Mouse (Mus musculus) MEL (cell line): ENCODE data around the gene Mcur1.

Source experiments
- CTCF ChIP-seq, 3 experiments: IDR thresholded peaks in 2 of 3; conservative IDR thresholded peaks in 1 of 3; 2 replicates each; pipeline ENCODE4 v1.5.1; 2011 to 2012; ENCODE audit warnings: low read length in 3 of 3, low read depth in 2 of 3, mild to moderate bottlenecking in 2 of 3, improper control_type of control experiment in 1 of 3, inconsistent platforms in 1 of 3, mixed read lengths in 1 of 3, moderate library complexity in 1 of 3; ENCODE audit not compliant: control insufficient read depth in 1 of 3, insufficient read depth in 1 of 3, poor library complexity in 1 of 3, severe bottlenecking in 1 of 3
- EP300 ChIP-seq, 2 experiments: IDR thresholded peaks; 2 replicates each; pipeline ENCODE4 v1.6.1; 2011; ENCODE audit warnings: improper control_type of control experiment in 2 of 2, low read length in 2 of 2, low read depth in 1 of 2, mild to moderate bottlenecking in 1 of 2
- MAZ ChIP-seq: IDR thresholded peaks from 2 replicates; pipeline ENCODE4 v1.6.1; 2012; ENCODE audit warnings: low read depth, mild to moderate bottlenecking, inconsistent platforms, low read length, improper control_type of control experiment
- MYB ChIP-seq: IDR thresholded peaks from 2 replicates; pipeline ENCODE4 v1.6.1; 2011; ENCODE audit warnings: mild to moderate bottlenecking, low read depth, low read length, improper control_type of control experiment
- POLR2A ChIP-seq, 2 experiments: IDR thresholded peaks; 2 replicates each; pipeline ENCODE4 v1.6.1; 2011 to 2012; ENCODE audit warnings: low read length in 2 of 2, mild to moderate bottlenecking in 2 of 2, control low read depth in 1 of 2, improper control_type of control experiment in 1 of 2, low read depth in 1 of 2, moderate library complexity in 1 of 2; ENCODE audit not compliant: control insufficient read depth in 1 of 2, insufficient read depth in 1 of 2, poor library complexity in 1 of 2
- POLR2AphosphoS5 ChIP-seq: IDR thresholded peaks from 2 replicates; pipeline ENCODE4 v1.6.1; 2012; ENCODE audit warnings: low read depth, borderline replicate concordance, mild to moderate bottlenecking, inconsistent platforms, low read length, moderate library complexity, mixed read lengths

GRCm38 (mm10) chr13:43514950-43515358 lies 45.0 kb downstream of the Mcur1 start:
- TF ChIP-seq POLR2AphosphoS5: no peak
- no peak for TF ChIP-seq CTCF (IDR thresholded peaks at IDR 0.05 in 2 of 3, conservative IDR thresholded peaks at IDR 0.05 in 1 of 3; ENCODE audit: control insufficient read depth in 1 of 3, insufficient read depth in 1 of 3, low read depth in 2 of 3, low read length in 3 of 3, poor library complexity in 1 of 3, severe bottlenecking in 1 of 3)
- TF ChIP-seq MYB: no peak
- TF ChIP-seq EP300 (IDR thresholded peaks at IDR 0.05; ENCODE audit: low read depth in 1 of 2, low read length in 2 of 2): no peak
- 0 out of 2 replicates have a peak, but pooled peaks have one; percentile 47 for TF ChIP-seq MAZ
- TF ChIP-seq POLR2A (IDR thresholded peaks at IDR 0.05; ENCODE audit: control insufficient read depth in 1 of 2, insufficient read depth in 1 of 2, low read depth in 1 of 2, low read length in 2 of 2, poor library complexity in 1 of 2): peak in 1 of 2 experiments; percentile 38; a peak in 1 of 4 replicates
